Mouse (Mus musculus) hindbrain, embryonic 11.5 days (tissue): ENCODE results near the gene Zfp956. TPM values are rescaled to one million over a fixed set of nuclear protein-coding genes. Genes with fewer than 3 reads are reported as not detected.

Source experiments
- ATAC-seq: fragments of 200-750 bp; cut with Nextera tagmentation; 2 replicates; pipeline ENCODE4 v1.8.0; 2017; ENCODE audit warnings: mild to moderate bottlenecking, moderate TSS enrichment, moderate library complexity; ENCODE audit not compliant: low FRiP score
- DNase-seq: peaks from one replicate; pipeline ENCODE4 v3.0.0-alpha.2; 2015; ENCODE audit warnings: low spot score
- H3K27ac ChIP-seq: fragments of 300-500 bp; sonication (generic); 2 replicates; pipeline ENCODE4 v1.5.1; 2014; ENCODE audit warnings: mild to moderate bottlenecking, low read depth, low read length
- H3K27me3 ChIP-seq: fragments of 300-500 bp; sonication (generic); 2 replicates; pipeline ENCODE4 v1.6.1; 2014; ENCODE audit warnings: mild to moderate bottlenecking, low read length, moderate library complexity, mixed read lengths; ENCODE audit not compliant: control insufficient read depth, insufficient read depth
- H3K36me3 ChIP-seq: fragments of 300-500 bp; sonication (generic); 2 replicates; pipeline ENCODE4 v1.6.1; 2014; ENCODE audit warnings: mild to moderate bottlenecking, low read length, moderate library complexity, mixed read lengths; ENCODE audit not compliant: control insufficient read depth, insufficient read depth
- H3K4me1 ChIP-seq: fragments of 300-500 bp; sonication (generic); replicated peaks from 2 replicates; pipeline ENCODE4 v1.6.1; 2014; ENCODE audit warnings: low read length, mixed read lengths; ENCODE audit not compliant: control insufficient read depth, insufficient read depth
- H3K4me2 ChIP-seq: fragments of 300-500 bp; sonication (generic); replicated peaks from 2 replicates; pipeline ENCODE4 v1.6.1; 2014; ENCODE audit warnings: mild to moderate bottlenecking, low read depth, low read length
- H3K4me3 ChIP-seq: fragments of 300-500 bp; sonication (generic); 2 replicates; pipeline ENCODE4 v1.5.1; 2014; ENCODE audit warnings: low read depth, low read length
- H3K9ac ChIP-seq: fragments of 300-500 bp; sonication (generic); 2 replicates; pipeline ENCODE4 v1.6.1; 2014; ENCODE audit warnings: low read depth, low read length
- H3K9me3 ChIP-seq: fragments of 300-500 bp; sonication (generic); 2 replicates; pipeline ENCODE4 v1.6.1; 2016; ENCODE audit warnings: low read length; ENCODE audit not compliant: control insufficient read depth
- WGBS: fragments of 180-500 bp; shearing (Covaris S2); extraction: QIAGEN DNeasy Blood & Tissue Kit; methylation state at CpG from one replicate; pipeline ENCODE4 v1.1.7; 2014; 5-methylcytosine and 5-hydroxymethylcytosine counted together
- polyA plus RNA-seq: library from polyadenylated mRNA; unstranded; fragments of >200 nt; fragmentation: Nextera tagmentation; extraction: Ambion mirVana; gene quantifications from 2 replicates; pipeline ENCODE4 v1.2.1, GENCODE M21; 2014

Zfp956 gene
- 7.1 and 9.8 TPM in 2 replicates for polyA plus RNA-seq

- H3K27ac ChIP-seq = 0 out of 2 replicates have a peak within 1 kb of the TSS, but pooled peaks have one; percentile 36
Observed at GRCm38 (mm10) chr6:47953191-47953726, at the start of gene Zfp956. Gene Zfp956, plus strand, starts transcription at chr6:47953390.

GRCm38 (mm10) chr6:47903587-47903986, 49.6 kb upstream of the Zfp956 start:
- H3K4me2 ChIP-seq = no peak overlapping the region
- no peak overlapping the region for H3K4me3 ChIP-seq
- H3K4me1 ChIP-seq = no peaks in the 10 kb centered on the region
- no peak for DNase-seq
- H3K36me3 ChIP-seq = peaks cover 7% of the 10 kb centered on the region; the same call in 1 of the 2 replicates
- ATAC-seq = no peak
- no peak overlapping the region for H3K9ac ChIP-seq
- H3K9me3 ChIP-seq = no peaks in the 10 kb centered on the region
- 88% methylated on average over 4 of the region's 4 CpGs for WGBS
- no peaks in the 10 kb centered on the region for H3K27me3 ChIP-seq
- H3K27ac ChIP-seq = no peak overlapping the region

More at GRCm38 (mm10) chr6:47953191-47953726, at the start of gene Zfp956:
- peak within 1 kb of the TSS; percentile 61 for H3K9ac ChIP-seq
- WGBS = under 1% methylated on average over 31 of the region's 31 CpGs
- no peaks in the 10 kb centered on the region for H3K9me3 ChIP-seq
- peak within 1 kb of the TSS; percentile 84 for H3K4me2 ChIP-seq
- H3K36me3 ChIP-seq = no peaks in the 10 kb centered on the region
- no peaks in the 10 kb centered on the region for H3K27me3 ChIP-seq
- peak; percentile 99 for ATAC-seq
- H3K4me1 ChIP-seq = peaks cover 5% of the 10 kb centered on the region; the same call in 1 of the 2 replicates
- peak; percentile 92 for DNase-seq
- peak within 1 kb of the TSS; percentile 65 for H3K4me3 ChIP-seq

DNA sequence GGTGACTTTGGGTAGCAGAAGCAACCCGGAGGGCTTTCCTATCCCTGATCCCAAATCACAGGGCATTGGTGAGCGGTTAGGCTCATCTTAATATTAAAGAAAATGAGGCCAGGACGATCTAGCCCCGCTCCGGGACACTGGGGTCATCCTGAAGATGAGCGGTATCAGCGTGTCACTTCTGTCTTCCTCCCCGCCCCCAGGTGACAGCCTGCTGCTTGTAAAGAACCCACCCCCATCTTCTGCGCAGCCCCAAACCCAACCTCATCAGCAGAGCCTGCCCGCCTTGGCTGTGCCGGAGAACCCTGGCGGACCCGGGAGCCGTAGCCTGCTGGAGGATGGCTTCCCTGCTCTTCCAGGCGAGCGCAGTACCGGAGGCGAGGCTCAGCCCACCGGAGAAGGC, 48.8 kb upstream of the Zfp956 start:
- Histone ChIP-seq H3K4me2 (no peak overlapping the region), H3K27ac (no peak overlapping the region), H3K4me1 (no peaks in the 10 kb centered on the region), H3K36me3 (peaks cover 7% of the 10 kb centered on the region; the same call in 1 of the 2 replicates), H3K27me3 (no peaks in the 10 kb centered on the region), H3K4me3 (no peak overlapping the region), H3K9ac (no peak overlapping the region), H3K9me3 (no peaks in the 10 kb centered on the region)
- ATAC-seq (no peak), DNase-seq (peak; percentile 28)
- WGBS = 30% methylated on average over 19 of the region's 19 CpGs

DNA sequence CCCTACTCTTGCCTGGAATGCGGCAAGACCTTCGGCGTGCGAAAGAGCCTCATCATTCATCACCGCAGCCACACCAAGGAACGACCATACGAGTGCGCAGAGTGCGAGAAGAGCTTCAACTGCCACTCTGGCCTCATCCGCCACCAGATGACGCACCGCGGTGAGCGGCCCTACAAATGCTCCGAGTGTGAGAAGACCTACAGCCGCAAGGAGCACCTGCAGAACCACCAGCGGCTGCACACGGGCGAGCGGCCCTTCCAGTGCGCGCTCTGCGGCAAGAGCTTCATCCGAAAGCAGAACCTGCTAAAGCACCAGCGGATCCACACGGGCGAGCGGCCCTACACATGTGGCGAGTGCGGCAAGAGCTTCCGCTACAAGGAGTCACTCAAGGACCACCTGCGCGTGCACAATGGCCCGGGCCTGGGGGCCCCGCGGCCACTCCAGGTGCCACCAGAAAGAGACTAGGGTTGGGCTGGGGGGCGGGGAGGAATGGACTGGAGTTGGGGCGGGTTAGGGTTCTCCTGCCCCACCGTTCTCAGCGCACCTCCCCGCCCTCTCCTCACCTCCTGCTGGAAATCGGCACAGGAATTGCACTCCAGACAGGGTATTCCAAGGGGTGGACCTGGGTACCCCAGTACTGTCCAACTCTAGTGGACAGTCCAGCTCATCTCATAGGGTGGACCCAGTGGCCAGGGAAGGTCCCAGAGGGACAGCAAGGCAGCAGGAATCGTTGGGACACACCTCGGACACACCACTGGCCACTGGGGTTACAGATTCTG, 48.1 kb upstream of the Zfp956 start:
- H3K36me3 ChIP-seq = peaks cover 7% of the 10 kb centered on the region; the same call in 1 of the 2 replicates
- H3K27ac ChIP-seq = no peak overlapping the region
- 57% methylated on average over 44 of the region's 44 CpGs for WGBS
- DNase-seq (peak; percentile 34), ATAC-seq (no peak)
- H3K4me1 ChIP-seq = no peaks in the 10 kb centered on the region
- H3K4me2 ChIP-seq = no peak overlapping the region
- no peak overlapping the region for H3K9ac ChIP-seq
- no peaks in the 10 kb centered on the region for H3K27me3 ChIP-seq
- H3K4me3 ChIP-seq = no peak overlapping the region
- no peaks in the 10 kb centered on the region for H3K9me3 ChIP-seq

- DNase-seq (no peak), ATAC-seq (no peak)
- no peaks in the 10 kb centered on the region for H3K9me3 ChIP-seq
- H3K27ac ChIP-seq = no peak overlapping the region
- H3K4me2 ChIP-seq = no peak overlapping the region
- WGBS = 92% methylated on average over 5 of the region's 5 CpGs
- H3K4me1 ChIP-seq = no peaks in the 10 kb centered on the region
- H3K27me3 ChIP-seq = no peaks in the 10 kb centered on the region
- peaks cover 7% of the 10 kb centered on the region; the same call in 1 of the 2 replicates for H3K36me3 ChIP-seq
- no peak overlapping the region for H3K4me3 ChIP-seq
- H3K9ac ChIP-seq = no peak overlapping the region
Observed at GRCm38 (mm10) chr6:47906326-47906725, 46.9 kb upstream of the Zfp956 start.

DNA sequence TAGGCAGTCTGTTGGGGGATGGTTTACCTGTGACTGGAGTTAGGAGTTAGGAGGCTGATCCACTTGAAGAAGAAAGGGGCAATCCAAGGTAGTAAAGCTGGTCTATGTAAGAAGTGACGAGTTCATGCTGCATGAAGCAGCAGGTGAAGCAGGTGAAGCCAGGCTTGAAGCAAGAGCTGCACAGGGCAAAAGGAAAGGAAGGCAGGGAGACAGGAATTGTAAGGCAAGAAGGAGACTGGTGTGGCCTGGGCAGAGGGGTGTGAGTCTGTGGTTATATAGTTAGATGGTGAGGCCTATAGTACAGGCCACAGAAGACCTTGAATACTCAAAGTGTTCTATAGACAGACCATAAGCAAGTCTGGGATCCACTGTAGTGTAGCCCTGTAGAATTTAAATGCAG, 44.2 kb upstream of the Zfp956 start:
- Histone ChIP-seq H3K27me3 (no peaks in the 10 kb centered on the region), H3K4me2 (no peak overlapping the region), H3K4me1 (no peaks in the 10 kb centered on the region), H3K9me3 (no peaks in the 10 kb centered on the region), H3K4me3 (no peak overlapping the region), H3K36me3 (peaks cover 3% of the 10 kb centered on the region; the same call in 1 of the 2 replicates), H3K27ac (no peak overlapping the region), H3K9ac (no peak overlapping the region)
- 92% methylated on average over 1 of the region's 1 CpGs for WGBS
- DNase-seq (no peak), ATAC-seq (no peak)

DNA sequence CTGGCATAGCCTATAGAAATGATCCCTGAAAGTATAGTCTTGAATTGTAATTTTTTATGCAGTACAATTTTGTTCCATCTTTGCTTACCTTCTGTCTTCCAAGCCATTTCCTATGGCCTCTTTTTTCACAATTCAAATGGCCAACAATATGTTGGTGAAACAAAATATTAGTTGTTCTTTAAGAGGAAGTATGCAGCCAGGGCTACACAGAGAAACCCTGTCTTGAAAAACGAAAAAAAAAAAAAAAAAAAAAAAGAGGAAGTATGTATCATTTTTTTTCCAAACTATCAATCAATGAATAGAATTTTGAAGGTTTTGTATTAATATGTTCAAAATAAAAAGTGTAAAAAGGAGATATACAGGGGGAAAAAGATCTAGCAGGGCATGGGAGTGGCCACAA, 41.5 kb upstream of the Zfp956 start:
- no peaks in the 10 kb centered on the region for H3K36me3 ChIP-seq
- H3K4me3 ChIP-seq = no peak overlapping the region
- H3K4me2 ChIP-seq = no peak overlapping the region
- no peak overlapping the region for H3K27ac ChIP-seq
- H3K27me3 ChIP-seq = no peaks in the 10 kb centered on the region
- H3K4me1 ChIP-seq = no peaks in the 10 kb centered on the region
- H3K9ac ChIP-seq = no peak overlapping the region
- no peaks in the 10 kb centered on the region for H3K9me3 ChIP-seq
- no peak for DNase-seq
- WGBS = 65% methylated on average over 1 of the region's 1 CpGs
- ATAC-seq = no peak

- 66% methylated on average over 3 of the region's 3 CpGs for WGBS
Observed at GRCm38 (mm10) chr6:47912991-47913390, 40.2 kb upstream of the Zfp956 start.

GRCm38 (mm10) chr6:47917051-47917450, 36.1 kb upstream of the Zfp956 start:
- H3K36me3 ChIP-seq = no peaks in the 10 kb centered on the region
- DNase-seq = no peak
- no peak overlapping the region for H3K4me3 ChIP-seq
- 86% methylated on average over 5 of the region's 5 CpGs for WGBS
- H3K9me3 ChIP-seq = no peaks in the 10 kb centered on the region
- ATAC-seq = no peak
- H3K27ac ChIP-seq = no peak overlapping the region
- no peak overlapping the region for H3K9ac ChIP-seq
- H3K27me3 ChIP-seq = no peaks in the 10 kb centered on the region
- peaks cover 3% of the 10 kb centered on the region; the same call in 1 of the 2 replicates for H3K4me1 ChIP-seq
- H3K4me2 ChIP-seq = no peak overlapping the region

More at GRCm38 (mm10) chr6:47912991-47913390, 40.2 kb upstream of the Zfp956 start:
- Histone ChIP-seq H3K27me3 (no peaks in the 10 kb centered on the region), H3K36me3 (no peaks in the 10 kb centered on the region), H3K4me2 (no peak overlapping the region), H3K9ac (no peak overlapping the region), H3K4me1 (no peaks in the 10 kb centered on the region), H3K4me3 (no peak overlapping the region), H3K9me3 (no peaks in the 10 kb centered on the region), H3K27ac (no peak overlapping the region)
- ATAC-seq (no peak), DNase-seq (no peak)
